Mouse (Mus musculus) brain, embryonic 14.5 days (tissue): ENCODE measurements around the gene Ypel4.

ENCODE experiments used
- CTCF ChIP-seq: fragments of 200-500 bp; IDR thresholded peaks from 2 replicates; pipeline ENCODE4 v1.5.1; 2012; ENCODE audit warnings: inconsistent platforms, mild to moderate bottlenecking, moderate library complexity, borderline replicate concordance; ENCODE audit not compliant: insufficient read depth, insufficient read length; ENCODE audit errors: extremely low read depth
- POLR2A ChIP-seq: fragments of 200-500 bp; IDR thresholded peaks from 2 replicates; pipeline ENCODE4 v1.6.1; 2012; ENCODE audit warnings: mild to moderate bottlenecking, inconsistent platforms, borderline replicate concordance; ENCODE audit not compliant: poor library complexity, insufficient read depth, insufficient read length, severe bottlenecking; ENCODE audit errors: extremely low read depth

GRCm38 (mm10) chr2:84762818-84763217 lies 29.0 kb downstream of the Ypel4 start:
- no peak for TF ChIP-seq POLR2A
- TF ChIP-seq CTCF = no peak
